ENCODE assay signal across 13 mouse cellular contexts in the genomic region with DNA sequence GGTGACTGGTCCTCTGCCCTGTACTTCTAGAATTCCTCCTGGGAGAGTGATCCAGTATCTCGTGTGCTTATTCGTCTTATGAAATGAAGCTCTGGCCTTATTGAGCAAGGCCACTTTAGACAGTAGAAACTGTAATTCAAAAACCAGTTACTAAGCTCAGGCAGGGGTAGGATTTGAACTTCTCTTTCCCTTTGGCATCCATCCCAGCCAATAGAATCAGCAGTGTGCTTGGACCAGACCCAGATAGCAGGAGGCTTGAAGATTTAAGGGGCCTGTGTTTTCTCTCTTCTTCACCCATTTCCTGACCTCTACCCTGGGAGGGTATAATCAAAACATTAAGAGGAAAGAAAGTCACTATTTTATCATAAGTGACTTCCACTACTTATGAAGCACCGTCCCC. TPM values are rescaled to one million over a fixed set of nuclear protein-coding genes. Genes with fewer than 3 reads are reported as not detected.
DNase-seq lines count a peak whose midpoint lies in the region; ATAC-seq and TF ChIP-seq lines count a peak whose summit lies in the region.
"Had no signal": no experiment of that assay in that cellular context is flagged by ENCODE, and none has a peak within 500 bp of the region (broad histone marks: within the 10 kb centered on the region; RNA-seq: fewer than 3 reads in every experiment).

No protein-coding gene starts in this region.

- H3K4me3 ChIP-seq in heart, embryonic 13.5 days, result no peak overlapping the region
- no peak overlapping the region for H3K4me3 ChIP-seq in limb, embryonic 14.5 days (replicated peaks; ENCODE audit: low read length)
- H3K4me3 ChIP-seq in limb, embryonic 10.5 days, result no peak overlapping the region
- no peak overlapping the region for H3K4me3 ChIP-seq in neural tube, embryonic 15.5 days (replicated peaks)

- H3K9ac ChIP-seq in heart, embryonic 13.5 days, result no peak overlapping the region
- H3K9ac ChIP-seq in limb, embryonic 14.5 days (ENCODE audit: low read depth, low read length, severe bottlenecking), result no peak overlapping the region
- no peak overlapping the region for H3K9ac ChIP-seq in neural tube, embryonic 15.5 days (replicated peaks)

- no peak for ATAC-seq in heart, embryonic 13.5 days (ENCODE audit: extremely low read depth, insufficient number of reproducible peaks, low FRiP score, low TSS enrichment)
- no peak for ATAC-seq in limb, embryonic 14.5 days (ENCODE audit: low FRiP score, low read depth)
- no peak for ATAC-seq in neural tube, embryonic 15.5 days (ENCODE audit: low FRiP score)

- H3K27ac ChIP-seq in heart, embryonic 13.5 days (replicated peaks), result peak overlapping the region; percentile 42
- no peak overlapping the region for H3K27ac ChIP-seq in limb, embryonic 14.5 days (replicated peaks; ENCODE audit: low read depth, low read length)
- no peak overlapping the region for H3K27ac ChIP-seq in limb, embryonic 10.5 days
- no peak overlapping the region for H3K27ac ChIP-seq in neural tube, embryonic 15.5 days (replicated peaks)
- H3K27ac ChIP-seq: limb, embryonic 13.5 days had no signal

- H3K27me3 ChIP-seq in heart, embryonic 13.5 days (replicated peaks), result peaks cover 14% of the 10 kb centered on the region; the same call in 1 of the 2 replicates
- no peaks in the 10 kb centered on the region for H3K27me3 ChIP-seq in limb, embryonic 14.5 days (ENCODE audit: control insufficient read depth, insufficient read depth, low read length)
- H3K27me3 ChIP-seq in limb, embryonic 10.5 days (ENCODE audit: low read depth, poor library complexity, severe bottlenecking), result peaks cover 13% of the 10 kb centered on the region; the same call in 1 of the 2 replicates
- peaks cover 13% of the 10 kb centered on the region for H3K27me3 ChIP-seq in neural tube, embryonic 15.5 days (replicated peaks)

- WGBS in heart, embryonic 13.5 days, result 52% methylated on average over 3 of the region's 3 CpGs
- 50% methylated on average over 3 of the region's 3 CpGs for WGBS in limb, embryonic 14.5 days
- 66% methylated on average over 3 of the region's 3 CpGs for WGBS in limb, embryonic 10.5 days
- 60% methylated on average over 3 of the region's 3 CpGs for WGBS in neural tube, embryonic 15.5 days

- H3K36me3 ChIP-seq in heart, embryonic 13.5 days, result no peaks in the 10 kb centered on the region
- 0 out of 2 replicates have a peak, but pooled peaks cover 3% of the 10 kb centered on the region for H3K36me3 ChIP-seq in limb, embryonic 14.5 days (ENCODE audit: control insufficient read depth, insufficient read depth, low read length)
- H3K36me3 ChIP-seq in limb, embryonic 10.5 days, result peaks cover 6% of the 10 kb centered on the region
- no peaks in the 10 kb centered on the region for H3K36me3 ChIP-seq in neural tube, embryonic 15.5 days

- H3K4me1 ChIP-seq in heart, embryonic 13.5 days, result peaks cover 43% of the 10 kb centered on the region
- peaks cover 25% of the 10 kb centered on the region for H3K4me1 ChIP-seq in limb, embryonic 14.5 days (ENCODE audit: control insufficient read depth, insufficient read depth, low read length)
- peaks cover 39% of the 10 kb centered on the region for H3K4me1 ChIP-seq in limb, embryonic 10.5 days
- peaks cover 42% of the 10 kb centered on the region for H3K4me1 ChIP-seq in neural tube, embryonic 15.5 days

- no peak overlapping the region for H3K4me2 ChIP-seq in heart, embryonic 13.5 days
- H3K4me2 ChIP-seq in limb, embryonic 14.5 days (replicated peaks; ENCODE audit: low read depth, low read length, severe bottlenecking), result no peak overlapping the region
- H3K4me2 ChIP-seq in neural tube, embryonic 15.5 days, result no peak overlapping the region

- TF ChIP-seq POLR2A in limb, embryonic 14.5 days (IDR thresholded peaks at IDR 0.05; ENCODE audit: borderline replicate concordance, extremely low read depth, insufficient read depth, insufficient read length), result no peak

- 0 out of 2 replicates have a peak, but pooled peaks cover 3% of the 10 kb centered on the region for H3K9me3 ChIP-seq in heart, embryonic 13.5 days
- H3K9me3 ChIP-seq in limb, embryonic 14.5 days (ENCODE audit: control insufficient read depth, low read length), result no peaks in the 10 kb centered on the region
- no peaks in the 10 kb centered on the region for H3K9me3 ChIP-seq in limb, embryonic 10.5 days (replicated peaks)
- H3K9me3 ChIP-seq in neural tube, embryonic 15.5 days (replicated peaks), result no peaks in the 10 kb centered on the region
- H3K9me3 ChIP-seq: limb, embryonic 13.5 days had no signal

- peak; percentile 45 for DNase-seq in adrenal gland, adult 2 months
- no peak for DNase-seq in adrenal gland, adult 18-20 months (ENCODE audit: low spot score in 2 of 2)
- no peak for DNase-seq in heart, adult 9 months (ENCODE audit: low spot score in 2 of 2)
- DNase-seq in limb, embryonic 14.5 days (ENCODE audit: low spot score), result peak; percentile 52
- DNase-seq in limb, embryonic 10.5 days (ENCODE audit: low spot score), result no peak
- DNase-seq in lung, postnatal 10 days, result peak; percentile 65
- DNase-seq: cerebellum, postnatal 25 days; layer of hippocampus, postnatal 36 days; right cerebral cortex, adult 18-20 months had no signal

RNA-seq across cellular contexts. Expression of a gene that starts 1.8 kb away (rescaled TPM):
- 1 to 10 TPM; 2.8 to 6.4 TPM for total RNA-seq in adrenal gland, adult 2 months (2021)
- 2.2 and 2.7 TPM in 2 replicates for polyA plus RNA-seq in adrenal gland, adult 2 months (2012; rRNA removed)
- total RNA-seq in adrenal gland, adult 18-20 months (2021), result 1 to 10 TPM; 2.8 to 3.7 TPM
- 9.5 and 10.6 TPM in 2 replicates for polyA plus RNA-seq in heart, embryonic 13.5 days (2015; fragmentation: Nextera tagmentation; extraction: Ambion mirVana)
- 19.9 and 21.8 TPM in 2 replicates for polyA plus RNA-seq in limb, embryonic 14.5 days (2012; rRNA removed)
- polyA plus RNA-seq in limb, embryonic 14.5 days (2014; fragmentation: Nextera tagmentation; extraction: Ambion mirVana), result 14.1 and 18.7 TPM in 2 replicates
- polyA plus RNA-seq in limb, embryonic 10.5 days (2016; fragmentation: Nextera tagmentation; extraction: Ambion mirVana), result 17.5 and 23.0 TPM in 2 replicates
- polyA plus RNA-seq in neural tube, embryonic 15.5 days (2015; fragmentation: Nextera tagmentation; extraction: Ambion mirVana), result 5.1 and 6.1 TPM in 2 replicates
- total RNA-seq: monocyte, adult 5-6 weeks had no signal

Comparison
In these comparisons a context has a peak if more than half of its experiments do, and no peak if none do; other contexts are left out.
1. DNase-seq: peak in adrenal gland, adult 2 months (single experiment), limb, embryonic 14.5 days (single experiment) and lung, postnatal 10 days (single experiment); none in adrenal gland, adult 18-20 months (0 of 2), heart, adult 9 months (0 of 2) and limb, embryonic 10.5 days (single experiment).